Mouse (Mus musculus) heart, embryonic 11.5 days (tissue): ENCODE measurements around the gene Slc27a1. TPM values are rescaled to one million over a fixed set of nuclear protein-coding genes. Genes with fewer than 3 reads are reported as not detected.
"Not testable (repeated sequence)": the region's sequence is repeated elsewhere in the genome, so short reads cannot be mapped to it uniquely, and the experiment has no call there.

ENCODE experiments used
- ATAC-seq: fragments of 200-750 bp; cut with Nextera tagmentation; replicated peaks from 2 replicates; pipeline ENCODE4 v1.8.0; 2017; ENCODE audit warnings: moderate library complexity; ENCODE audit not compliant: insufficient number of reproducible peaks, low FRiP score, low TSS enrichment
- H3K27ac ChIP-seq: fragments of 300-500 bp; sonication (generic); 2 replicates; pipeline ENCODE4 v1.5.1; 2014; ENCODE audit warnings: mild to moderate bottlenecking, low read depth, low read length
- H3K27me3 ChIP-seq: fragments of 300-500 bp; sonication (generic); 2 replicates; pipeline ENCODE4 v1.6.1; 2014; ENCODE audit warnings: mild to moderate bottlenecking, low read length, mixed read lengths; ENCODE audit not compliant: control insufficient read depth, insufficient read depth
- H3K36me3 ChIP-seq: fragments of 300-500 bp; sonication (generic); 2 replicates; pipeline ENCODE4 v1.6.1; 2014; ENCODE audit warnings: mild to moderate bottlenecking, low read length, moderate library complexity, mixed read lengths; ENCODE audit not compliant: control insufficient read depth, insufficient read depth
- H3K4me1 ChIP-seq: fragments of 300-500 bp; sonication (generic); 2 replicates; pipeline ENCODE4 v1.6.1; 2014; ENCODE audit warnings: low read length; ENCODE audit not compliant: control insufficient read depth, insufficient read depth
- H3K4me2 ChIP-seq: fragments of 300-500 bp; sonication (generic); 2 replicates; pipeline ENCODE4 v1.6.1; 2014; ENCODE audit warnings: mild to moderate bottlenecking, moderate library complexity
- H3K4me3 ChIP-seq: fragments of 300-500 bp; sonication (generic); 2 replicates; pipeline ENCODE4 v1.5.1; 2014; ENCODE audit warnings: low read depth, low read length
- H3K9ac ChIP-seq: fragments of 300-500 bp; sonication (generic); 2 replicates; pipeline ENCODE4 v1.6.1; 2014; ENCODE audit warnings: mild to moderate bottlenecking, low read depth, low read length, moderate library complexity
- H3K9me3 ChIP-seq: fragments of 300-500 bp; sonication (generic); replicated peaks from 2 replicates; pipeline ENCODE4 v1.6.1; 2016; ENCODE audit warnings: low read length; ENCODE audit not compliant: control insufficient read depth
- WGBS: fragments of 180-500 bp; shearing (Covaris S2); extraction: QIAGEN DNeasy Blood & Tissue Kit; methylation state at CpG from one replicate; pipeline ENCODE4 v1.1.7; 2014; ENCODE audit not compliant: insufficient replicate concordance; 5-methylcytosine and 5-hydroxymethylcytosine counted together
- polyA plus RNA-seq: library from polyadenylated mRNA; unstranded; fragments of >200 nt; fragmentation: Nextera tagmentation; extraction: Ambion mirVana; gene quantifications from 2 replicates; pipeline ENCODE4 v1.2.1, GENCODE M21; 2014

Slc27a1 gene
- polyA plus RNA-seq, result 9.2 and 10.8 TPM in 2 replicates

- Histone ChIP-seq H3K9me3 (0 out of 2 replicates have a peak, but pooled peaks cover 3% of the 10 kb centered on the region), H3K27me3 (peaks cover 24% of the 10 kb centered on the region), H3K27ac (no peak within 1 kb of the TSS), H3K36me3 (peaks cover 2% of the 10 kb centered on the region; the same call in 1 of the 2 replicates), H3K4me1 (peaks cover 12% of the 10 kb centered on the region), H3K4me3 (peak within 1 kb of the TSS; percentile 59), H3K9ac (peak within 1 kb of the TSS; percentile 64), H3K4me2 (peak within 1 kb of the TSS; percentile 92)
- ATAC-seq, result no peak
- WGBS, result 14% methylated on average over 13 of the region's 13 CpGs
These were observed at the start of gene Slc27a1 for GRCm38 (mm10) chr8:71568387-71568937. Gene Slc27a1, plus strand, starts transcription at chr8:71568882.

- H3K36me3 ChIP-seq, H3K9ac ChIP-seq, H3K27ac ChIP-seq, H3K4me3 ChIP-seq, H3K27me3 ChIP-seq, H3K4me1 ChIP-seq, ATAC-seq, H3K4me2 ChIP-seq, H3K9me3 ChIP-seq: not testable (repeated sequence)
- 32% methylated on average over 9 of the region's 10 CpGs for WGBS
These were observed 49.5 kb upstream of the Slc27a1 start for GRCm38 (mm10) chr8:71519037-71519825.

- Histone ChIP-seq H3K4me1 (peaks cover 14% of the 10 kb centered on the region), H3K4me2 (peak overlapping the region; percentile 24), H3K27ac (no peak overlapping the region), H3K4me3 (no peak overlapping the region), H3K27me3 (peaks cover 12% of the 10 kb centered on the region), H3K36me3 (no peaks in the 10 kb centered on the region), H3K9ac (no peak overlapping the region), H3K9me3 (no peaks in the 10 kb centered on the region)
- 6% methylated on average over 17 of the region's 17 CpGs for WGBS
- peak; percentile 68; the same call in 1 of the 2 replicates for ATAC-seq
These were observed 47.0 kb upstream of the Slc27a1 start for GRCm38 (mm10) chr8:71521634-71522033.

- H3K4me3 ChIP-seq, result peak within 1 kb of the TSS; percentile 20
- no peak for ATAC-seq
- peaks cover 22% of the 10 kb centered on the region for H3K4me1 ChIP-seq
- peak within 1 kb of the TSS; percentile 2; the same call in 1 of the 2 replicates for H3K9ac ChIP-seq
- peak within 1 kb of the TSS; percentile 55 for H3K4me2 ChIP-seq
- no peaks in the 10 kb centered on the region for H3K36me3 ChIP-seq
- H3K27ac ChIP-seq, result peak within 1 kb of the TSS; percentile 75
- WGBS, result 7% methylated on average over 46 of the region's 46 CpGs
- H3K9me3 ChIP-seq, result no peaks in the 10 kb centered on the region
- H3K27me3 ChIP-seq, result peaks cover 12% of the 10 kb centered on the region
These were observed 43.2 kb upstream of the Slc27a1 start, which contains the start of gene Ccdc194 for GRCm38 (mm10) chr8:71525226-71526050. Gene Ccdc194, minus strand, starts transcription at chr8:71525711.

- Histone ChIP-seq H3K4me1 (peaks cover 22% of the 10 kb centered on the region), H3K36me3 (no peaks in the 10 kb centered on the region), H3K27ac (peak overlapping the region; percentile 75), H3K9ac (no peak overlapping the region), H3K9me3 (no peaks in the 10 kb centered on the region), H3K27me3 (peaks cover 12% of the 10 kb centered on the region), H3K4me2 (peak overlapping the region; percentile 32), H3K4me3 (no peak overlapping the region)
- ATAC-seq, result no peak
- 5% methylated on average over 6 of the region's 6 CpGs for WGBS
These were observed 42.4 kb upstream of the Slc27a1 start for GRCm38 (mm10) chr8:71526272-71526671.

- no peak overlapping the region; the same call in 1 of the 2 replicates for H3K4me2 ChIP-seq
- H3K9ac ChIP-seq, result no peak overlapping the region
- peaks cover 19% of the 10 kb centered on the region for H3K4me1 ChIP-seq
- H3K27me3 ChIP-seq, result peaks cover 12% of the 10 kb centered on the region
- H3K4me3 ChIP-seq, result no peak overlapping the region
- no peaks in the 10 kb centered on the region for H3K9me3 ChIP-seq
- H3K27ac ChIP-seq, result peak overlapping the region; percentile 75
- H3K36me3 ChIP-seq, result no peaks in the 10 kb centered on the region
- ATAC-seq, result no peak; the same call in 1 of the 2 replicates
- 33% methylated on average over 3 of the region's 3 CpGs for WGBS
These were observed 41.4 kb upstream of the Slc27a1 start for GRCm38 (mm10) chr8:71527162-71527870.

- 64% methylated on average over 11 of the region's 11 CpGs for WGBS
- Histone ChIP-seq H3K4me3 (no peak overlapping the region), H3K4me2 (no peak overlapping the region), H3K4me1 (peaks cover 19% of the 10 kb centered on the region), H3K9ac (no peak overlapping the region), H3K27ac (peak overlapping the region; percentile 89), H3K9me3 (no peaks in the 10 kb centered on the region), H3K27me3 (peaks cover 12% of the 10 kb centered on the region), H3K36me3 (no peaks in the 10 kb centered on the region)
- ATAC-seq, result peak; percentile 75; the same call in 1 of the 2 replicates
These were observed 40.2 kb upstream of the Slc27a1 start for GRCm38 (mm10) chr8:71528362-71529073.
